Mouse (Mus musculus): ENCODE measurements around the gene Fam89b.

DNA sequence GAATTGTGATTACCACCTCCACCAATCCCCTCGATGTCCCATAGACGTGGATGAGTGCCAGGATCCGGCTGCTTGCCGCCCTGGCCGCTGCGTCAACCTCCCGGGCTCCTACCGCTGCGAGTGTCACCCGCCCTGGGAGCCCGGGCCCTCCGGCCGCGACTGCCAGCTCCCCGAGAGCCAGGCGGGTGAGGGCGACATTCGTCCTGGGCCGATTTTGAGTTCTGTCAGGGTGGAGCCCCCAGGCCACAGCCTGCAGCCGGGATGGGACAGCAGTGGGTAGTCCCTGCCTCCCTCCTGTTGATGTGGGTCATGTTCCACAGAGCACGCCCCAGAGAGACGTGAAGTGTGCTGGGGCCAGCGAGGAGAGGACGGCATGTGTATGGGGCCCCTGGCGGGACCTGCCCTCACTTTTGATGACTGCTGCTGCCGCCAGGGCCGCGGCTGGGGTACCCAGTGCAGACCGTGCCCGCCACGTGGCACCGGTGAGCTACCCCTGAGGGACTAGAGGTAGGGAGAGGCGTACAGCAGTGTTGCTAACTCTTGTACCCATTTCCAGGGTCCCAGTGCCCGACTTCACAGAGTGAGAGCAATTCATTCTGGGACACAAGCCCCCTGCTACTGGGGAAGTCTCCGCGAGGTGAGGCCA, 27.7 kb upstream of the Fam89b start:
- TF ChIP-seq CTCF (IDR thresholded peaks at IDR 0.05; ENCODE audit: control insufficient read depth, insufficient read depth, insufficient replicate concordance, low read depth, low read length): no peak
- TF ChIP-seq POLR2A (IDR thresholded peaks at IDR 0.05; ENCODE audit: control insufficient read depth, low read depth, low read length): no peak
